Mouse (Mus musculus) adrenal gland, adult (tissue): Measurements from ENCODE around the gene Cd72.

Source experiments
- DNase-seq, 2 experiments: peaks; one replicate each; pipeline ENCODE4 v3.0.0; 2022 to 2023; ENCODE audit warnings: low spot score in 1 of 2; ENCODE audit not compliant: inconsistent age in 2 of 2

The Cd72 gene

GRCm38 (mm10) chr4:43478906-43479832 lies 24.7 kb upstream of the Cd72 start:
- DNase-seq, result peak; percentile 60 to 83

DNA sequence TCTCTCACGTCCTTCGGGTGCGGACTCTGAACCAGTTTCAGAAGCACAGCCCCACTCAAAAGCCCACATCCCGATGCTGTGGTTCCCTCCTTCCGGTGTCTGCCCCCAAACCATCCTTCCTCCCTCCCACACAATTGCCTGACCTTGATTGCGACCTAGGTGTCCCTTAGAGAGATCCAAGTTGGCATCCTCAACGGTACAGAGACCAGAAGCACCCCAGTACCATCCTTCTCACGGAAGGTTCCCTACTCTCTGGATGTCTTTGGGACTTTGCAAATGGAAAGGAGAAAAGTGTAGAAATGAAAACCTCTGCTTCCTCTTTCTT lies 24.1 kb upstream of the Cd72 start:
- DNase-seq, result no peak

- peak; percentile 91 to 96 for DNase-seq
Observed at GRCm38 (mm10) chr4:43477857-43478533, 23.6 kb upstream of the Cd72 start.

GRCm38 (mm10) chr4:43476604-43477003 lies 22.2 kb upstream of the Cd72 start:
- DNase-seq, result peak in 1 of 2 experiments; percentile 50

- DNase-seq, result no peak
Observed at GRCm38 (mm10) chr4:43473636-43474035, 19.2 kb upstream of the Cd72 start.

DNA sequence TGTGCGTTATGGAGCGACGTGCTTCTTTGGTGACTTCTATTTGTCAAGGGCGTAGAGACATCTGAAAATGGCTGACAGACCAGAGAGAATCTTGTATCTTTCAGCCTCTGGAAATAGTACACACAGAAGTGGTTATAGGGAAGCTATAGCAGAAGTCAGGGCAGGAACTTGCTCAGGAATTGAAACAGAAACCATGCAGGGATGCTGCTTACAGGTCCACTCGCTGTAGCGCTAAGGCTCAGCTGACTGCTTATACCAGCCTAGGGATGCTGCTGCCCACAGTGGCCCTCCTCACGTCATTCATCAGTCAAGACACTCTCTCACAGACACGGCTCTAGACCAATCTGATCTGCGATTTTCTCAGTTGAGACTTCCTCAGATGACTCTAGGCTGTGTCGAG lies 15.9 kb upstream of the Cd72 start:
- DNase-seq, result no peak

GRCm38 (mm10) chr4:43466872-43467271 lies 12.4 kb upstream of the Cd72 start:
- no peak for DNase-seq

DNA sequence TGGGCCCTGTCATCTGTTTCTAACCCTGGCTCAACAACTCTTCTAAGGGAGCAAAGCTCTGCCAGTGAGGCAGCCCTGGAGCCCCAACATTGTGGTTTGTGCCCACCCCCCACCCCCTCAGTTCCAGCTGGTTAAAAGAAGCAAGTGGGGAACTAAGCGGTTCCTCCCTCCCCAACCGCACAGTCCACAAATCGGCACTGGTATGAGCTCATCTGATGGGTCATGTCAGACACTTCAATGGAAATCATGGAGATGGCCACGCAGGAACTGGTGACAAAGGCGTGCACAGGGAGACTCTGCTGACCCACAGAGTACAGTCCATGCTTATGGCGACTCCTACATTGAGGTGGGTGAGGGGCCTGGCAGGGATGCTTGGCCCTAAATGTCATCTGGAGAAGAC lies 11.5 kb upstream of the Cd72 start:
- DNase-seq, result no peak

DNA sequence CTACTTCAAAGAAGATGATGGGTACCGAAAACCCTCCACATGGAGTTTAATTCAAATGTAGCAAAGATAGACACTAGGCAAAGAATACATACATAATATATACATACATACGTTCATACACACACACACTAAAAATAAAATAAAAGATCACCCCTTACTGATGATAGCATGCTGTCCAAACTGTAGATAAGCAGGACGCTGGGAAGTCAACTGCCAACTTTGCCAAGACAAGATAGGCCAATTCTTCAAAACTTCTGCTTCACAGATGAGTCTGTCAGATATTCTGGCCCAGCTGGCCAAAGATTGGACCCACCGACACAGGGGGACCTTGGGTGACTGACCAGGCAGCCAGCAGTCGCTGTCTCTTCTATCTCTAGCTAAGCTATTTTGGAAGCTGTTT lies 8.7 kb upstream of the Cd72 start:
- DNase-seq, result no peak

DNA sequence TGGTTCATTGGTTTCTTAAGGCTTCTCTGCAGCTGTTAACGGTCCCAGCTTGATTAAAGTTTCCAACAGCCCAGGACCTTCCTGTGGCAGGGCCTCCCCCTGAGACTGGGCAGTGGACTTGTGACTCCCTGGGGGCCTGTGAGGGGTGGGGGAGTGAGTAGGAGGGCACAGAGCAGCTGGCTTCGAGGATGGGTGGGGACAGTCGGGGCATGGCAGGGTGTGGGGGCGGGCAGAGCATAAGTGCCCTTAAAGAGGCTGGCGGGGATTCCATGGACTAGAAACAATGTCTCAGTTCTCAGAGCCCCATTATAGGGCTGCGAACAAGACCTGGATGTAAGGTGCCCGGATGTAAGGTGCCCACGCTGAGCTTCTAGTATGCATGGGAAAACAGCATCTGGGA lies 2.7 kb upstream of the Cd72 start:
- DNase-seq, result no peak

DNA sequence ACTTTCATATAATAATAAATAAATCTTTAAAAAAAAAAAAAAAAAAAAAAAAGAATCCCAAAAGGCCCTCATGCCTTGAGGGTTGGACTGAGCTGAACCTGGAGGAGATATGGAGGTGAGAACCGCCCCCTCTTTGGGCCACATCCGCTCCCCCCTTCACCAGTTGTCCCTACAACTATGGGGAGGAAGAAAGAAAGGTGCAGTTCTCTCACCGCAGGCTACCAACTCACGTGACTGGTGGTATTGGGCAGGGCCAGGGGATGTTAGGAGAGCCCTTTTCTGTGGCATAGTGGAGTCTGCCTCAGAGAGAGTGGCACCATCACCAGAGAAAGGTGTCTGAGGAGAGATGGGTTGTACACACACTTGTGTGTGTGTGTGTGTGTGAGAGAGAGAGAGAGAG lies 2.0 kb upstream of the Cd72 start:
- DNase-seq, result no peak

GRCm38 (mm10) chr4:43453413-43453812 lies 1.0 kb downstream of the Cd72 start:
- no peak for DNase-seq

DNA sequence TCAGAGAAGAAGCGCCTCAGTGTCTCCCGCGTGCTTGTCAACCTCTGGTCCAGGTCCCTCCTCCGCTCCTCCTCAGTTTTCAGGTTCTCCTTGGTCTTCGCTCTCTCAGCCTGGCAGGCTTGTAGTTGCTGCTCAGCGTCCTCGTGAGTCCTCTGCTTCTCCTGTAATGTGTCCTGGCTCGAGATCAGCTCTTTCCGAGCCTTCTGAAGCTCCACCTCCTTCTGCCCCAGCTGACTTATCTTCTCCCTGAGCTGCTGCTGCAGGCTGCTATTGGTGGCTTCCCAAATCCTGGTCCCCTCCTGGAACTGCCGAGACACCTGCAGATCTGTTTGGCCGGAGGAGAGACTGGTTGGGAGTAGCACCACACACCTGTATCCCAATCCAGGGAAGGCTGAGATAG lies 2.1 kb downstream of the Cd72 start:
- DNase-seq, result no peak

DNA sequence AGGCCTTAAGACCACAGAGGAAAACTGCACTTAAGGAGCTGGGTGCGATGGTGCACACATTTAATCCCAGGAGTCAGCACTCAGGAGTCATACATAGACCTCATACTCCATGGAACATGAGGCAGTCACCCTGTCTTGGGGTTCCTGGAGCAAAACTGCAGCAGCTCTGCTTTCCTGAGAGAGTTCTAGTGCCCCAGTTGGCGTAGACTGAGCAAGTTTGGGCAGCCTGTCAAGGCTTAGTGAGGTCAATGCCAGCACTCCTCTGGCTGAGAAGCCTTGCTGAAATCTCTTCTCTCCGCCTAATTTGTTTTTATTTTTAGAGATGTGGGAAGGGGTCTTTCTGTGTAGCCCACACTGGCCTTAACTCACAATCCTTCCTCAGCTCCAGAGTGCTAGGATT lies 5.9 kb downstream of the Cd72 start:
- DNase-seq, result peak; percentile 54 to 85

DNA sequence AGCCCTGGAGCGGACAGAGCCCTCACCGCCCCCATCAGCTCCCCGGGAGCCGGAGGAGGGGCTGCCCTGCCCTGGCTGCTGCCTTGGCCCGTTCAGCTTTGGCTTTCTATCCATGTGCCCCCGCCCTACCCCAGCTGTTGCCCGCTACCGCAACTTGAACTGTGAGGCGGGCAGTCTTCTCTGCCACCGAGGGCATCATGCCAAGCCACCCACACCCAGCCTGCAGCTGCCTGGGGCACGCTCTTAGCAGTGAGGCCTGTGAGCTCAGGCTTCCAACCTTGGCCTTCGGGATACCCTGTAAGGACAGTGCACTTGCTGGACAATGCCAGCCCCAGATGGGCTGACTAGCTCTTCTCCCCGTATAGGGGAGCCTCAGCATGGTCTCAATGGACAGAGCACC lies 7.2 kb downstream of the Cd72 start:
- peak; percentile 51 to 73 for DNase-seq

GRCm38 (mm10) chr4:43443511-43443910 lies 10.9 kb downstream of the Cd72 start:
- peak; percentile 60 to 80 for DNase-seq

DNA sequence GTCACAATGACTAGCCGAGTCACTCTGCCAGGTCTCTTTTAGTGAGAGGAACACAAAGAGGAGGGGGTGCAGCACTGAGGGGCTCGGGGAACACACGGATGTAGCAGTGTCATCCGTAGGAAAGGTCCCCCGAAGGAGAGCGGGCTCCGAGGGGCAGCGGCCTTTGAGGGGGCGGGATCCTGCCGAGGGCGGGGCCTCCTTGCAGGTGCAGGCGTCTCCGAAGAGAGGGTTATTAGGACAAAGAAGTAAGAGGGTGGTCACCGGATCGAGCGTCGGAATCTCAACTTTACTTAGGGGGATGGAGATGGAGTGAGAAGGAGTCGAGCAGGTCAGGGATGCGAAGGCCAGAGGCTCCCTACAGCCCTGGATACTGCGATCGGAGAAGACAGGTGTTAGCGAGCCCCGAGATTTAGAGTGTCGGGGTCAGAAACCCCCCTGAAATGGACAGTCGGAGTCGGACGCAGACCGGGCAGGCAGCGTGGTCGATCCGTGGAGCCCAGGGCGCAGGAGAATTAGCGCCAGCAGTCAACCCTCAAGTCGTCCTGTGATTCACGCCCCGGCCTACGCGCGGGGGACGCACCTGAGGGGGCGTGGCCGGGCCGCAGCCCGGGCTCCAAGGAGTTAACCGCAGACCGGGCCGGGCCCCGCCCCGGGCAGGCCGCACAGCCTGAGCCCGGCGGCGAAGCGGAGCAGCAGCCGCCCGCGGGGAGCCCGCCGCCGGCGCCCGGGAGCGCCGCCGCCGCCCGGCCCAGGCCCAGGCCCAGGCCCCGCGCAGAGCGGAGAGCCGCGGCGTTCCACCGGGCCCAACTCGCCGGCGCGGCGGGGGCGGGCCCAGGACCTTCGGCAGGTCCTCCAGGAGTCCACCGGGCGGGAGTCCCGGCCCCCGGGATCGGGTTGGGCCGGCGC lies 11.7 kb downstream of the Cd72 start:
- peak; percentile 84 to 92 for DNase-seq

GRCm38 (mm10) chr4:43442044-43442443 lies 12.4 kb downstream of the Cd72 start:
- DNase-seq, result peak; percentile 100

- peak in 1 of 2 experiments; percentile 40 for DNase-seq
Observed at GRCm38 (mm10) chr4:43441639-43442038, 12.8 kb downstream of the Cd72 start, which contains the start of gene Tesk1. TSS of gene Tesk1 (plus strand) at chr4:43441939.

GRCm38 (mm10) chr4:43432832-43433231 lies 21.6 kb downstream of the Cd72 start:
- DNase-seq, result peak in 1 of 2 experiments; percentile 16

DNA sequence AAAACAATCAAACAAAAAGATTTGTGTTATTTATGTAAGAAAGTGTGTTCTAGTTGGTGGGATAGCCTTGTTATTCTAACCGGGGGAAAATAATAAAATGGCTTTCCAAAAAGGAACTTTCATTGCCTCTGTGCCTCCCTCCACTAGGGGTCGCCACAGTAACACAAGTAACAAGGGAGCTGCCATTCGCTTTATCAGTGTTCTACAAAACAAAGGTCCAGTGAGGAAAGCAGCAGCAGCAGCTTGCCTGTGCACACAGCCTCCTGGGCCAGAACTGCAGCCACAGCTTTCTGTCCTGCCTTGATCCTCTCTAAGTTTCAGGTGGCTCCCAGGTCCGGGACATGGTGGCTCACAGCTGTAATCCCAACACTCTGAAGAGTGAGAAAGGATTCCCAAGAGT lies 22.7 kb downstream of the Cd72 start:
- peak; percentile 83 to 93 for DNase-seq
